Mouse (Mus musculus) lung, embryonic 16.5 days (tissue): Measurements from ENCODE around the gene Iqgap1. TPM values are rescaled to one million over a fixed set of nuclear protein-coding genes. Genes with fewer than 3 reads are reported as not detected.

Source experiments
- ATAC-seq: fragments of 200-750 bp; cut with Nextera tagmentation; 2 replicates; pipeline ENCODE4 v1.8.0; 2017; ENCODE audit warnings: low read depth, mild to moderate bottlenecking, moderate library complexity
- H3K27ac ChIP-seq: fragments of 300-500 bp; sonication (generic); 2 replicates; pipeline ENCODE4 v1.5.1; 2014; ENCODE audit warnings: mild to moderate bottlenecking, control low read depth, low read length
- H3K27me3 ChIP-seq: fragments of 300-500 bp; sonication (generic); 2 replicates; pipeline ENCODE4 v1.6.1; 2014; ENCODE audit warnings: low read depth, low read length, mixed read lengths; ENCODE audit not compliant: control insufficient read depth, insufficient read depth
- H3K36me3 ChIP-seq: fragments of 300-500 bp; sonication (generic); 2 replicates; pipeline ENCODE4 v1.6.1; 2014; ENCODE audit warnings: low read length; ENCODE audit not compliant: control insufficient read depth, insufficient read depth
- H3K4me1 ChIP-seq: fragments of 300-500 bp; sonication (generic); replicated peaks from 2 replicates; pipeline ENCODE4 v1.6.1; 2014; ENCODE audit warnings: low read length, mixed read lengths; ENCODE audit not compliant: control insufficient read depth, insufficient read depth
- H3K4me2 ChIP-seq: fragments of 300-500 bp; sonication (generic); 2 replicates; pipeline ENCODE4 v1.6.1; 2014; ENCODE audit warnings: low read depth, low read length, control low read depth
- H3K4me3 ChIP-seq: fragments of 300-500 bp; sonication (generic); 2 replicates; pipeline ENCODE4 v1.5.1; 2014; ENCODE audit warnings: mild to moderate bottlenecking, low read length, control low read depth
- H3K9ac ChIP-seq: fragments of 300-500 bp; sonication (generic); 2 replicates; pipeline ENCODE4 v1.6.1; 2014; ENCODE audit warnings: low read length, control low read depth
- H3K9me3 ChIP-seq: fragments of 300-500 bp; sonication (generic); 2 replicates; pipeline ENCODE4 v1.6.1; 2016; ENCODE audit warnings: low read length; ENCODE audit not compliant: control insufficient read depth
- WGBS: fragments of 180-500 bp; shearing (Covaris S2); extraction: QIAGEN DNeasy Blood & Tissue Kit; methylation state at CpG from one replicate; pipeline ENCODE4 v1.1.7; 2014; 5-methylcytosine and 5-hydroxymethylcytosine counted together
- polyA plus RNA-seq: library from polyadenylated mRNA; unstranded; fragments of >200 nt; fragmentation: Nextera tagmentation; extraction: Ambion mirVana; gene quantifications from 2 replicates; pipeline ENCODE4 v1.2.1, GENCODE M21; 2015

Gene Iqgap1
- polyA plus RNA-seq, 1 experiment from 2014 or later: 136 TPM

GRCm38 (mm10) chr7:80688556-80689220, 137.1 kb downstream of the Iqgap1 start, which contains the start of gene Crtc3:
Crtc3 (minus strand) TSS chr7:80688877.
- Histone ChIP-seq H3K36me3 (no peaks in the 10 kb centered on the region), H3K27me3 (no peaks in the 10 kb centered on the region), H3K4me1 (peaks cover 13% of the 10 kb centered on the region), H3K4me2 (peak within 1 kb of the TSS; percentile 84), H3K4me3 (peak within 1 kb of the TSS; percentile 89), H3K9me3 (no peaks in the 10 kb centered on the region; the same call in 1 of the 2 replicates), H3K27ac (peak within 1 kb of the TSS; percentile 95), H3K9ac (peak within 1 kb of the TSS; percentile 97)
- 0% methylated on average over 68 of the region's 83 CpGs for WGBS
- peak; percentile 93 for ATAC-seq

GRCm38 (mm10) chr7:80687721-80688555, 137.8 kb downstream of the Iqgap1 start:
- H3K4me2 ChIP-seq: peak overlapping the region; percentile 84
- H3K4me3 ChIP-seq: peak overlapping the region; percentile 89
- H3K9me3 ChIP-seq: no peaks in the 10 kb centered on the region; the same call in 1 of the 2 replicates
- H3K9ac ChIP-seq: peak overlapping the region; percentile 97
- peaks cover 13% of the 10 kb centered on the region for H3K4me1 ChIP-seq
- ATAC-seq: peak; percentile 60
- H3K27ac ChIP-seq: peak overlapping the region; percentile 95
- no peaks in the 10 kb centered on the region for H3K36me3 ChIP-seq
- H3K27me3 ChIP-seq: no peaks in the 10 kb centered on the region
- WGBS: 1% methylated on average over 63 of the region's 69 CpGs

- 64% methylated on average over 5 of the region's 5 CpGs for WGBS
- Histone ChIP-seq H3K4me1 (peaks cover 15% of the 10 kb centered on the region), H3K27me3 (no peaks in the 10 kb centered on the region), H3K27ac (no peak overlapping the region), H3K9ac (no peak overlapping the region), H3K4me2 (no peak overlapping the region), H3K4me3 (no peak overlapping the region), H3K36me3 (no peaks in the 10 kb centered on the region), H3K9me3 (no peaks in the 10 kb centered on the region; the same call in 1 of the 2 replicates)
- no peak for ATAC-seq
Observed at GRCm38 (mm10) chr7:80685639-80686038, 140.1 kb downstream of the Iqgap1 start.

GRCm38 (mm10) chr7:80682630-80683029, 143.1 kb downstream of the Iqgap1 start:
- no peaks in the 10 kb centered on the region for H3K27me3 ChIP-seq
- no peaks in the 10 kb centered on the region for H3K36me3 ChIP-seq
- 0 out of 2 replicates have a peak, but pooled peaks have one; percentile 18 for ATAC-seq
- H3K27ac ChIP-seq: no peak overlapping the region
- 50% methylated on average over 1 of the region's 1 CpGs for WGBS
- peaks cover 19% of the 10 kb centered on the region for H3K4me1 ChIP-seq
- H3K9me3 ChIP-seq: no peaks in the 10 kb centered on the region; the same call in 1 of the 2 replicates
- H3K4me3 ChIP-seq: no peak overlapping the region
- no peak overlapping the region for H3K9ac ChIP-seq
- no peak overlapping the region for H3K4me2 ChIP-seq

- no peak overlapping the region for H3K4me2 ChIP-seq
- H3K27me3 ChIP-seq: no peaks in the 10 kb centered on the region
- peaks cover 12% of the 10 kb centered on the region for H3K4me1 ChIP-seq
- H3K36me3 ChIP-seq: no peaks in the 10 kb centered on the region
- WGBS: 23% methylated on average over 12 of the region's 12 CpGs
- H3K27ac ChIP-seq: no peak overlapping the region
- ATAC-seq: no peak
- H3K9ac ChIP-seq: no peak overlapping the region
- no peaks in the 10 kb centered on the region; the same call in 1 of the 2 replicates for H3K9me3 ChIP-seq
- no peak overlapping the region for H3K4me3 ChIP-seq
Observed at GRCm38 (mm10) chr7:80680218-80680847, 145.4 kb downstream of the Iqgap1 start.

- peaks cover 7% of the 10 kb centered on the region for H3K4me1 ChIP-seq
- H3K27me3 ChIP-seq: no peaks in the 10 kb centered on the region
- no peak overlapping the region for H3K9ac ChIP-seq
- ATAC-seq: no peak
- peaks cover 5% of the 10 kb centered on the region; the same call in 1 of the 2 replicates for H3K36me3 ChIP-seq
- 71% methylated on average over 3 of the region's 3 CpGs for WGBS
- H3K27ac ChIP-seq: no peak overlapping the region
- H3K4me2 ChIP-seq: no peak overlapping the region
- H3K9me3 ChIP-seq: no peaks in the 10 kb centered on the region
- no peak overlapping the region for H3K4me3 ChIP-seq
Observed at GRCm38 (mm10) chr7:80672323-80672722, 153.5 kb downstream of the Iqgap1 start.

- Histone ChIP-seq H3K4me1 (peaks cover 21% of the 10 kb centered on the region), H3K4me3 (no peak overlapping the region), H3K27me3 (no peaks in the 10 kb centered on the region), H3K9me3 (no peaks in the 10 kb centered on the region), H3K4me2 (no peak overlapping the region), H3K36me3 (peaks cover 5% of the 10 kb centered on the region; the same call in 1 of the 2 replicates), H3K9ac (no peak overlapping the region), H3K27ac (no peak overlapping the region)
- 85% methylated on average over 6 of the region's 6 CpGs for WGBS
- no peak for ATAC-seq
Observed at GRCm38 (mm10) chr7:80670889-80671288, 154.9 kb downstream of the Iqgap1 start.

GRCm38 (mm10) chr7:80667190-80667589, 158.6 kb downstream of the Iqgap1 start:
- H3K4me3 ChIP-seq: peak overlapping the region; percentile 4; the same call in 1 of the 2 replicates
- no peaks in the 10 kb centered on the region for H3K36me3 ChIP-seq
- no peaks in the 10 kb centered on the region for H3K9me3 ChIP-seq
- peak overlapping the region; percentile 21 for H3K9ac ChIP-seq
- H3K4me2 ChIP-seq: peak overlapping the region; percentile 33; the same call in 1 of the 2 replicates
- peaks cover 26% of the 10 kb centered on the region for H3K4me1 ChIP-seq
- no peaks in the 10 kb centered on the region for H3K27me3 ChIP-seq
- peak overlapping the region; percentile 81 for H3K27ac ChIP-seq
- ATAC-seq: peak; percentile 20; the same call in 1 of the 2 replicates
- 35% methylated on average over 11 of the region's 11 CpGs for WGBS
